Mouse (Mus musculus) stomach, postnatal 0 days (tissue): ENCODE measurements at regions not wholly inside any gene's neighbourhood (a gene's known extent, or its start where the extent isn't known, plus 50 kb on each side); places are given as distances from the start of the nearest gene placed in this dataset.

Source experiments
- CTCF ChIP-seq: IDR thresholded peaks from 2 replicates; pipeline ENCODE4 v1.5.1; 2016; ENCODE audit warnings: antibody characterized with exemption, low read depth, mild to moderate bottlenecking, moderate library complexity
- EP300 ChIP-seq: optimal IDR thresholded peaks from 2 replicates; pipeline ENCODE3; 2016; ENCODE audit warnings: antibody characterized with exemption

DNA sequence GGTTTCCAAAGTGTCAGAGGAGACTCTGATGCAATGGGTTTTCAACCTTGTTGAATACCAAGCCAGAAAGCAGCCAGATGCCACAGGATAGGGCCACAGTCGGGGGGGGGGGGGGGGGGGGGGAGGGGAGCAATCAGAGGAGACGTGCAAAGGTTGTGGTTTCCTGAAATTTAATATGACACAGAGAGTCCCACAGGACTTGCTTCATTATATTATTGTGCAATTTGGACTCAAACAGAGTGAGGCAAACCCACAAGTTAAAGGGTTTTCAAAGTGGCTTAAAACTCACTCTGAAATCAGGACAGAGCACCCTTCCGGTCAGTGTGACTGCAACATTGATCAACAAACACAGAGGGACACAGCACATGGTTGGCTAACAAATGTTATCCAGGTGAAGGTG lies 259.4 kb upstream of the Fn1 start:
- TF ChIP-seq CTCF (no peak), EP300 (no peak)
